Mouse (Mus musculus) megakaryocyte, adult 5-6 weeks (primary cell): Measurements from ENCODE around the gene Tiam1. TPM values are rescaled to one million over a fixed set of nuclear protein-coding genes. Genes with fewer than 3 reads are reported as not detected.
A peak's percentile ranks its signal among the peaks of the same experiment; 100 is the strongest.

Experiments
- ATAC-seq: 2 replicates; pipeline ENCODE4 v1.8.0; 2016; ENCODE audit warnings: mild to moderate bottlenecking, inconsistent platforms; ENCODE audit not compliant: poor library complexity, severe bottlenecking
- total RNA-seq, 2 experiments: library from RNA; stranded (forward) in 1 of 2; stranded (reverse) in 1 of 2; fragments of 153-499, 151-499 nt in 1 of 2; fragments of 221-1000, 200-1000 nt in 1 of 2; gene quantifications; 2 replicates each; pipeline versions ENCODE4 v1.2.3 to v1.2.4; 2015 to 2017

Tiam1 gene
- total RNA-seq, 2 experiments from 2014 or later, result 60.0 to 61.3 TPM

GRCm38 (mm10) chr16:90112577-90113155, 30.9 kb downstream of the Tiam1 start:
- peak; percentile 92 for ATAC-seq

DNA sequence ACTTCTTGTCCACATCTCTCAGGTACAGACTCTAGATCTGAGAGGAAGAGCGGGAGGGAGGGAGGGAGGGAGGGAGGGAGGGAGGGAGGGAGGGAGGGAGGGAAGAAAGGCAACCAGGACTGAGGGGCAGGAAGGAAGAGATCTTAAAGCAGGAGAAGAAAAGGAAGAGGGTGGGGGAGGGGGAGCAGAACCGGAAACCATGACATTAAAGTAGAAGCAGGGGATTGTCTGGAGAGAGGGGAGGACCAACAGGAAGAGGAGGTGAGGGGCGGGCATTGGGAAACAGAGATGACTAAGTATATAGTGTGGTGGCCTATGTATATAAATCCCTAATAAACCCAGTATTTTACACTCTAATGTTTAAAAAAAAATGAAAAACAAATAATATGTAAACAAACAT, 34.1 kb downstream of the Tiam1 start:
- ATAC-seq, result no peak

DNA sequence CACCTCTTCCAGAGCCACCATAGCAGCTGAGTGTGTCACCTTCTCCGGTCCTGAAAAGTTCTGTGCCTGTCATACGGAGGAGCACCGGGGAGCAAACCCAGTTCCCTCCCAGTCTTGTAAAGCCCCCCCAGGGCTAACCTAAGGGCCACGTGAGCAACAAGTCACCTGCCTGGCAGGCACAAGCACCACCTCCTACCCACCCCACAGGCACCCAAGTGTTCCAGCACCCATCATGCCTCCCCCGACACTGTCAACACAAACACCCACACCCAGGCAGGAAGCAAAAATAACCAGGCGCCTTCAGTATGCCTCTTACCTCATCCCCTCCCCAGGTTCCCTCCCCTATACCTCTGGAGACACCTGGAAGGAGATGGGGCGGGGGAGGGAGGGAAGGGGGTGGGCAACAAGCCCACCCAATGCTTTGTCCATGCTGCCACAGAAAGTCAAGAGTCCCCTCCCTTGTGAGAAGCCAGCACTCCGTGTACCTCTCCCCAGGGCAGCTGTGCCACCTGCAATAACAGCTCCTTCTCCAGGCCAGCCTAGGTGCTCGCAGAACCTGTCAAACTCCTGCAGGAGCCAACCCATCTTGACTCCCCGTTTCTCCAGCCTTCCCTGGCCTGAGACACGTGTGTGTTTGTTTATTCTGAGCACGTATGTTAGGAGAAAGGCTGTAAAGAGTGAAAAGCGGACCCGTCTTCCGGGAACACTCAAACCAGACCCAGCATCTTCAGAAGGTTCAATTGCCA, 38.7 kb downstream of the Tiam1 start:
- ATAC-seq, result no peak

- no peak for ATAC-seq
These were observed 39.8 kb downstream of the Tiam1 start for GRCm38 (mm10) chr16:90103726-90104125.

DNA sequence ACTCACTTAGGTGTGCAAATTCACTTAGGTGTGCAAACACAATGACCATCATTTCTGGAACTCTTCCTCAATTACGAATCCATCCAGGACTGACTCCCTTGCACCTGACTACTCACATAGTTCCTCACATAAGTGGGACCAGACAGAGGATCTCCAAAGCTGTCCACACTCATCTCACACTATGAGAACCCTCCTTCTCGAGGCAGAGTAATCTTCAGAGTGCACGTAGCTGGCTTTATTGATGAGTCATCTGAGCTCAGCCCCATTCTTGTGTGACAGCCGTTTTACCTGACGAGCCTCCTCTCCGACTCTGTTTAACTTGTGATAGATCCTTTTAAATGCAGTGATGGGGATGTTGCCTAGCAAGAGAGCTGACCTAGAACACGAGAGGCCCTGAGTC, 41.0 kb downstream of the Tiam1 start:
- ATAC-seq, result no peak

- no peak for ATAC-seq
These were observed 45.4 kb downstream of the Tiam1 start for GRCm38 (mm10) chr16:90098191-90098605.

DNA sequence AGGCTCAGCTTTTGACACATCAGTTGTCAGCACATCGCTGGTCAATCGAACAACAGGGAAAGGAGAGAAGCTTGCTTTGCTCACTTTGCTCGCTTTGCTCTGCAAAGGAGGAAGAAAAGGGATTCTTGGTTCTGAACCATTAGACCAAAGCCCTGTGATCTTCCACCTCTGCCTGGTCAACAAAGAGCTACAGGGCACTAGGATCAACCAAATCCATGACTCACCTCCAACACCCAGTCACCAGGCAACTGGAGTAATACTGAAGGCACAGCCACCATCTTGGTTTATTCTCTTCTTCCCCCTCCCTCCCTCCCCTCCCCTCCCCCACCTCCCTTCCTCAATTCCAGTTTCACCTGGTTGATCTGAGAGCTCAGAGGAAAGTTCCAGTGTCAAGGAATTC, 45.8 kb downstream of the Tiam1 start:
- no peak for ATAC-seq

DNA sequence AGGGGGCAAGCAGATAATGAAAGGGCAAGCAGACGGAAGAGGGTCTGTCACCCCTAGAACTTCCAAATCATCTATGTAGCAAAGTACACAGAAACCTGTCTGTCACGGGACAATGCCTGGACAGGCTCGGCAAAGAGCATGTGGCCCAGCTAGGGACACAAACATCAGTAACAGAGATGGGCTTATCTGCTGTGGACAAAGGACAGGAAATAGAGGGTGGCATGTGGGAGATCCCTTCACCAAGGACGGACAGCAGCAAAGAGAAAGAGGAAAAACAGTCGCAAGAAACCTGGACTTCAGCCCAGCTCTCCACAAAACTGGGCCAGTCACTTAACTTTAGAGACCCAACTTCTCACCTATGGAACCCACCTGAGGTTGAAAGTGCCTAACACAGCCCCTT, 47.6 kb downstream of the Tiam1 start:
- ATAC-seq, result no peak

GRCm38 (mm10) chr16:90093015-90093414, 50.6 kb downstream of the Tiam1 start:
- ATAC-seq, result no peak

GRCm38 (mm10) chr16:90091906-90092305, 51.7 kb downstream of the Tiam1 start:
- ATAC-seq, result peak; percentile 51

DNA sequence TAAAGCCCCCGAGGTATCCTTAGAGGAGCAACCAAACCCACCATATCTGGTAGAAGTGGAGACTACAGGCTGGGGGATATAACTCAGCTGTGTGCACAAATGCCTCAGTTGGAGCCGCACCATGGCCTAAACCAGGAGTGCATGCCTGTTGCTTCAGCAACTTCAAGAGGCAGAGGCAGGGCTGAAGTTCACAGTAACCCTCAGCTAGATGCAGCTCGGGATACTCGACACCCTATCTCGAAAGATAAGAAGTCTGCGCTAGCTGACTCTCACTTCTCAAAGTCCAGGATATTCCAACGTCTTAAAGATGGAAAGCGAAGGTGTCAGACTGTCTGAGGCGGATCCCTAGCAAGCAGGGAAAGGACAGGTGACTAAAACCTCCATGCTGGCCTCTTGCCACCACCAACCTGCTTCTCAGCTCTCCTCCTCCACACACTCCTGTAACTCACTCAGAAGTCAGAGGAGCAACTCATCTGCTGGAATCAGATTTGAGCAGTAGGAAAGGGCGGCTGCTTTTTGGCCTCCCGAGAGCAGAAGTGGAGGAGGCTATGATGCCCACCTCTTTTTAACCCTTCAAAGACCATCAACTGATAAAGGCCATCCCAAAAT, 52.4 kb downstream of the Tiam1 start:
- no peak for ATAC-seq

- ATAC-seq, result peak; percentile 90
These were observed 53.2 kb downstream of the Tiam1 start for GRCm38 (mm10) chr16:90090368-90090767.

GRCm38 (mm10) chr16:90087256-90087655, 56.3 kb downstream of the Tiam1 start:
- no peak for ATAC-seq

DNA sequence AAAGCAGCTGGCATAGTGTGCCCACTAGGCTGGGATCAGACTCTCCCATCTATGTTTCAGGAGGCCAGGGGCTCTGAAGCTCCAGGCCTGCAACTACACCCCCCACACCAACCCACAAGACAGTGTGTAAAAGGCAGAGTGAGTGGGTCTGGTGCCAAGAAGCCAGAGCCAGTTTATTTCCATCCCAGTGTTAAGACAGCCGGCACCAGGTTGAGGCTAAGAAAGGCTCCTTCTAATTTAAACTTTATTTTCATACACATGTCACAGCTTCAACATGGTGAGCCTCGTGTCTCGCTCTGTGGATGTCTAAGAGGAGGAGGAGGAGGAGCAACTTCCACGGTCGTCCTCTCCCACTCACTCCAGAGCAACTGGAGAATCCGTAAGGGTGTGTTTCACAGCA, 57.5 kb downstream of the Tiam1 start:
- ATAC-seq, result no peak

- ATAC-seq, result no peak
These were observed 58.0 kb downstream of the Tiam1 start for GRCm38 (mm10) chr16:90085580-90085979.

- ATAC-seq, result no peak
These were observed 62.4 kb downstream of the Tiam1 start for GRCm38 (mm10) chr16:90081125-90081524.

GRCm38 (mm10) chr16:90078806-90079381, 64.7 kb downstream of the Tiam1 start:
- ATAC-seq, result no peak

- peak; percentile 46 for ATAC-seq
These were observed 70.1 kb downstream of the Tiam1 start for GRCm38 (mm10) chr16:90073510-90073909.

GRCm38 (mm10) chr16:90072651-90073050, 70.9 kb downstream of the Tiam1 start:
- ATAC-seq, result peak; percentile 60

GRCm38 (mm10) chr16:90071125-90071524, 72.4 kb downstream of the Tiam1 start:
- peak; percentile 45; the same call in 1 of the 2 replicates for ATAC-seq

- no peak for ATAC-seq
These were observed 73.5 kb downstream of the Tiam1 start for GRCm38 (mm10) chr16:90070104-90070503.

- ATAC-seq, result no peak
These were observed 74.4 kb downstream of the Tiam1 start for GRCm38 (mm10) chr16:90069197-90069596.
